Mouse (Mus musculus): Measurements from ENCODE around the gene Nicn1. TPM values are rescaled to one million over a fixed set of nuclear protein-coding genes. Genes with fewer than 3 reads are reported as not detected.

Gene Nicn1
- total RNA-seq, 2 experiments from 2014 or later = 96.7 to 118 TPM

DNA sequence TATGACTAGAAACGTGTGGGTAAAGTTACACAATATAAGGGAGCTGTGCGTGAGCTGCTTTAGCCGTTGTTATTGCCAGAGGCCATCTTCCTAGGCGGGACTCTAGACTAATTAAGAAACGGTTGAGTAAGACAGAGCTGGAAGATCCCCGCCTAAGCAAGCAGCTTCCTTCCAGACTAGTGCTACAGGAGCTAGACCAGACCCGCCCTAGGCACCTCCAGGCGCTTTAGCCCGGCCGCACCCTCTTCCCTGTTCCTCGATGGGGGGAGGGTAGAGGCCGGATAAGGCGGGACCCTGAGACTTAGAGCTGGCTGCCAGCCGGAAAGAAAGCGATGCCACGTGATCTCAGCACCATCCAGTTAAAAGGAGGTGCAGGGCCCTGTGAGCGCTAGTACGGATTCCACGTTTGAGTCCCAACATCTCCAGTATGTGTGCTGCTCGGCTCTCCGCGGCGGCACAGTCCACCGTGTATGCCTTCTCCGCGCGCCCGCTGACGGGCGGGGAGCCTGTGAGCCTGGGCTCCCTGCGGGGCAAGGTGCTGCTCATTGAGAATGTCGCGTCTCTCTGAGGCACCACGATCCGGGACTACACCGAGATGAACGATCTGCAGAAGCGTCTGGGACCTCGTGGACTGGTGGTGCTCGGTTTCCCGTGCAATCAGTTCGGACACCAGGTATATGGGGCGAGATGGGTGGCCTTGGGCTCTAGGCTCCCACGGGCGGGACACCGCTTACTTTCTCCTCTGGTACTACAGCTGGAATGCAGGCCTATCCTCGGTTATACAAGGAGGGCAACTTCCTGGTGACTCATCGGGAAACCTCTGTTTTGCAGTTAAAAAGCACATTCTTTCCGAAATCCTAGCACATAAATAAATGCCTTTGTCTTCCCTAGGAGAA, 48.9 kb downstream of the Nicn1 start, which contains the start of gene Gpx1:
Gpx1 (plus strand) TSS at position 18 of the 896 bp plus-strand sequence.
- DNase-seq = peak; percentile 79 to 84

DNA sequence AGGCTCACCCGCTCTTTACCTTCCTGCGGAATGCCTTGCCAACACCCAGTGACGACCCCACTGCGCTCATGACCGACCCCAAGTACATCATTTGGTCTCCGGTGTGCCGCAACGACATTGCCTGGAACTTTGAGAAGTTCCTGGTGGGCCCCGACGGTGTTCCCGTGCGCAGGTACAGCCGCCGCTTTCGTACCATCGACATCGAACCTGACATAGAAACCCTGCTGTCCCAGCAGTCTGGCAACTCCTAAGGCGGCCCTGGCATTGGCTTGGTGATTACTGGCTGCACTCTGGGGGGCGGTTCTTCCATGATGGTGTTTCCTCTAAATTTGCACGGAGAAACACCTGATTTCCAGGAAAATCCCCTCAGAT, 49.6 kb downstream of the Nicn1 start:
- no peak for DNase-seq

DNA sequence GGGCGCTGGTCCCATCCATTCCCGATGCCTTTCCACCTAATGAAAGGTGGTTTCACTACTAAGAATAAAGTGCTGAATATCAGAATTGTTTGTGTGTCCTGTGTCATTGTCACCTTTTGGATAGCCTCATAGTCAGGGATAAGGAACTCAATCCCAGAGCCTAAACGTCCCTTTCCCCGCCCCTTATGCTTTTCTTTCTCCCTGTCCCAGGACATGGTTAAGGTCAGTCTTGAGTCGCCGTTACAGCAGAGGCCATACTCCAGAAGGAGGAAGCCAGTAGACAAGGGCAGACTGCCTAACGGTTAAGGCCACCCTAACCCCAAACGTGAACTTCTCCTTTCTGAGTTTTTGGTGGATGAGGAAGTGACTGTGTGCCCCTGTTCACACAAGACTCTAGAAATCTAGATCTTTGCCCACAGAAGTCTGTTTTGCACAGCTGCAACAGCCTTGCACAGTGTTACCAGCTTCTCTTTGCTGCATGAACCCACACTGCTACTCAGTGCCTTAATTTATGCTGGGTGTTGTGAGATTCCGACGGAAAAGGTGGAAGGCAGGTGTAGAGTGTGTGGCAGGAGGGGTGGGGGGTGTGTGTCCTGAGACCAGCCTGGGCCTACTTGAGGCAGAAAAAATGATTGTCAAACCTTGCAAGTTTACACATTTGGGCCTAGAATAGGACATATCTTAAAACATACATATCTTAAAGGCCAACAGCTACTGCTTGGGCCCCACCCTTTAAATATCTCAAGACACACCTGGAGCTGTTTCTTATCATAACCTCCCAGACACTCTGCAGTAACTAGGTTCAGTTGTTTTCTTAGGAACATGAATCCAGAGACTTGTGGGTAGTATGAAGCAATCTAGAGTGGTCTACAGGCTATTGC, 50.3 kb downstream of the Nicn1 start:
- no peak for DNase-seq

DNA sequence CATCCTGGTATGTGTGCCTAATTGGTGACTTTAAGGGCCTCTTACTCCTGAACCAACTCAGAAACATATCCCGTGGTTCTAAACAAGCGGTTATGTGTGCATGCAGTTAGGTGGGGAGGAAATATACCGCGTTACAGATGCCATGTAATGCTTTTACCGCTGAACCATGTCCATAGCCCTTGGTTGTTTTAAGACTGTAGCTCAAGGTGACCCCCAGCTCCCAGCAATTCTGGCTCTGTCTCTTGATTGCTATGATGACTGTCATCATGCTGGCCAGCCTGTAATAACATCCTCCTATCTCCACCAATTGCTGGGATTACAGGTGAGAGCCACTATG, 50.9 kb downstream of the Nicn1 start:
- no peak for DNase-seq

DNA sequence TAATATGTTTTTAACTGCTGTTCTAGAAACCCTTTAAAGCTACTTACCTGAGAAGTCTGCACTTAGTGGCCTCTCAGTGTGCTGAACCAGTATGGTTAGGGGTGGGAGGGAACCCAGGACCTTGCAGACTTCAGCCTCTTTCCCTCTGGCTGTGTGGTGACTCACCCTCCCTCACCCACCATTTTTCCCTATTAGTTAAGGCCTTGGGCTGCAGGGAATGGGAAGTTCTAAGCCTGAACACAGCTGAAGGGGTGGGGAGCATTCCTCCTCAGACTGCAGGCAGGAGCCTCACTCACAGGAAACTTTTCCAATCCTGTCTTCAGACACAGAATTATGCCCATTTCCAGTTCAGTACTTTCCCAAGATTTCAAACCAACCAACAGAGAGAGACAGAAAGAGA, 51.6 kb downstream of the Nicn1 start:
- no peak for DNase-seq

DNA sequence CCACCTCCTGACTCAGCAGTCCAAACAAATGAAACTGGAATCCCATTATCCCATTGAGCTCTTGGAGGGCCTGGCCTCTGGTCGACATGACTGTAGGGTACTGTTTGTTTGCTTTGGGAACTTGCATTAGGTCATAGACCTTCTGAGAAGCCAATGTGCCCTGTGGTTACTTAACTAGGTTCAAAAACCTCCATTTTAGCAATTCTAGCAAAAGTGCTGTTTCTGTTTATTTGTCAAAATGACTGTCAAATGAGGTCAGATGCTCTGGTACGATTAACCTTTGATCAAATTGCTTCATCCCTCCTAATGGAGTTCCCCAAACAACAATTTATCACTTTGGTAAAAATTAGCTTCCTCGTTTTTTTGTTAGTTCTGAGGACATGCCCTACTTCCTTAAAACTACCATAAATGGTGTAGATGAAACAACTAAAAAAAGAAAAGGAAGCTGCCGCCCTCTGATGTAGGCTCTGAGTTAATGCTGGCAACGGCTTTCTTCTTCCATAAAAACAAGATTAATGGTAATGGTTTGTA, 52.1 kb downstream of the Nicn1 start:
- DNase-seq = no peak

DNA sequence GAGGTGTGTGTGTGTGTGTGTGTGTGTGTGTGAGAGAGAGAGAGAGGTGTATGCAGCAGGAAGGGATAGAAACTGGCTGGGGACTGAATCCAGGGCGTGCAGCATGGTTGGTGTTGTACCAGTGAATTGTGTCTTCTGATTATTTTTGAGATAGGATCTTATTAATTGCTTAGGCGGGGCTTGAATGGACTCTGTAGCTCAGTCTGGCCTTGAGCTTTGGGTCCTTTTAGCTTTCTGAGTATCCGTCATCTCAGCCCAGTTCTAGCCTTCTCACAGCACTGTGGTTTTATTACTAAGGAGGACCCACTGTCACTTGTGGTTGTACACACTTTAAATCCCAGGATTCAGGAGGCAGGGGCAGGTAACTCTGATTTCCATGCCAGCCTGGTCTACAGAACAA, 53.1 kb downstream of the Nicn1 start:
- no peak for DNase-seq

DNA sequence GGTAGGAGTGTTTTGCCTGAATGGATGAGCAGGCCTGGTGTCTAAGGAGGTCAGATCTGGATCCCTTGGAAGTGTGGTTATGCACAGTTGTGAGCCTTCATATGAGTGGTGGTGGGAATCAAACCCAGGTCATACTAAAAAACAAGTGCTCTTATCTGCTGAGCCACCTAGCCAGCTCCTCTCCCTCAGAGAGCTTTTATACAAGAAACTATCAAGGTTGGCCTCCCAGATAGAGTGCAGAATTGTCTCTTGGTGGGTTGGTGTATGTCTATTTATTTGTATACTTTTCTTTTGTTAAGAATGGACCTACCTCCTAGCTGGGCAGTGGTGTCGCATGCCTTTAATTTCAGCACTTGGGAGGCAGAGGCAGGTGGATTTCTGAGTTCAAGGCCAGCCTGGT, 53.6 kb downstream of the Nicn1 start:
- no peak for DNase-seq

DNA sequence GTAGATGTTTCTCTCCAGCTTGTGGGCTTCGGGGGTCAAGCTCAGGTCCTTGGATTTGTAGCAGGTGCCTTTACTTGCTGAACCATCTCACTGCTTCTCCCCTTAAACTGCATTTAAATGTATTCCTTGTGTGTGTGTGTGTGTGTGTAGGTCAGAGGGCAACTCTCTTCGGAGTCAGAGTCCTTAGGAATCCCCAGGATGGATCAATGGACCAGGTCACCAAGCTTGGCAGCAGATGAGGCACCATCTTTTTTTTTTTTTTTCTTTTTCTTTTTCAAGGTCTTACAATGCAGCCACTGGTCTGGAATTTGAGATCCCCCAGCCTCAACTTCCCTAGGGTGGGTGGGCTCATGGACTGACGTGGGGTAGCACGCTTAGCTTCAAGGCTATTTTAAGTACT, 54.2 kb downstream of the Nicn1 start:
- no peak for DNase-seq

Other genes starting within 250 kb of the Nicn1 start
- 10 to 100 TPM; 16.9 to 17.5 TPM for gene Gmppb, start 241.2 kb upstream of the Nicn1 start, total RNA-seq (2021)
- gene Amigo3, start 237.3 kb upstream of the Nicn1 start, total RNA-seq (2021) = 1 to 10 TPM; 1.8 to 2.6 TPM
- gene Mst1, start 210.0 kb upstream of the Nicn1 start, total RNA-seq (2021) = not detected
- gene Rnf123, start 207.1 kb upstream of the Nicn1 start, total RNA-seq (2021) = 100 to 1,000 TPM; 104 to 110 TPM
- 10 to 100 TPM; 31.1 to 37.6 TPM for gene Apeh, start 195.8 kb upstream of the Nicn1 start, total RNA-seq (2021)
- 100 to 1,000 TPM; 216 to 234 TPM for gene Bsn, start 100.0 kb upstream of the Nicn1 start, total RNA-seq (2021)
- gene Dag1, start 26.5 kb upstream of the Nicn1 start, total RNA-seq (2021) = 10 to 100 TPM; 77.8 to 82.4 TPM
- gene Amt, start 6.4 kb downstream of the Nicn1 start, total RNA-seq (2021) = 10 to 100 TPM; 34.9 to 36.2 TPM
- 100 to 1,000 TPM; 169 to 173 TPM for gene Rhoa, start 15.7 kb downstream of the Nicn1 start, total RNA-seq (2021)
- gene Tcta, start 15.7 kb downstream of the Nicn1 start, total RNA-seq (2021) = 10 to 100 TPM; 29.1 to 30.0 TPM
- 10 to 100 TPM; 61.2 to 62.8 TPM for gene Gpx1, start 48.5 kb downstream of the Nicn1 start, total RNA-seq (2021)
- 100 to 1,000 TPM; 107 to 110 TPM for gene Usp4, start 57.4 kb downstream of the Nicn1 start, total RNA-seq (2021)
- gene 1700102P08Rik, start 102.4 kb downstream of the Nicn1 start, total RNA-seq (2021) = 1 to 10 TPM; 2.6 to 2.9 TPM
- under 1 TPM in 1 of 2 experiments, not detected in 1; 0.18 TPM for gene Ccdc36, start 138.1 kb downstream of the Nicn1 start, total RNA-seq (2021)
- not detected for gene BC048562, start 146.1 kb downstream of the Nicn1 start, total RNA-seq (2021)
- gene Ccdc71, start 170.1 kb downstream of the Nicn1 start, total RNA-seq (2021) = 10 to 100 TPM; 32.0 to 37.2 TPM
- gene Klhdc8b, start 171.2 kb downstream of the Nicn1 start, total RNA-seq (2021) = 10 to 100 TPM; 16.6 to 18.1 TPM
- 10 to 100 TPM; 25.1 to 34.4 TPM for gene Lamb2, start 189.3 kb downstream of the Nicn1 start, total RNA-seq (2021)
- gene Usp19, start 200.2 kb downstream of the Nicn1 start, total RNA-seq (2021) = 100 to 1,000 TPM; 140 to 165 TPM
- 10 to 100 TPM; 72.1 to 88.7 TPM for gene Qars, start 217.3 kb downstream of the Nicn1 start, total RNA-seq (2021)
- 100 to 1,000 TPM; 139 to 141 TPM for gene Qrich1, start 226.4 kb downstream of the Nicn1 start, total RNA-seq (2021)

Measured in layer of hippocampus, postnatal 36 days (tissue).